Mouse (Mus musculus) neural tube, embryonic 15.5 days (tissue): ENCODE measurements around the gene Tma16. TPM values are rescaled to one million over a fixed set of nuclear protein-coding genes. Genes with fewer than 3 reads are reported as not detected.

Experiments used
- polyA plus RNA-seq: library from polyadenylated mRNA; unstranded; fragments of >200 nt; fragmentation: Nextera tagmentation; extraction: Ambion mirVana; gene quantifications from 2 replicates; pipeline ENCODE4 v1.2.1, GENCODE M21; 2015

Gene Tma16
- polyA plus RNA-seq, 1 experiment from 2014 or later = 10.8 TPM

Other genes starting within 250 kb of the Tma16 start
- gene Tktl2, start 25.2 kb upstream of the Tma16 start, polyA plus RNA-seq = not detected in 2 replicates
- gene Npy5r, start 201.6 kb upstream of the Tma16 start, polyA plus RNA-seq = 2.8 and 2.9 TPM in 2 replicates
- gene Npy1r, start 210.7 kb upstream of the Tma16 start, polyA plus RNA-seq = 11.2 and 13.1 TPM in 2 replicates